Mouse (Mus musculus) stomach, embryonic 16.5 days (tissue): ENCODE measurements around the gene Mettl18. TPM values are rescaled to one million over a fixed set of nuclear protein-coding genes. Genes with fewer than 3 reads are reported as not detected.
A peak's percentile ranks its signal among the peaks of the same experiment; 100 is the strongest.

Source experiments
- ATAC-seq: fragments of 200-750 bp; cut with Nextera tagmentation; 2 replicates; pipeline ENCODE4 v1.8.0; 2017; ENCODE audit warnings: moderate number of reproducible peaks, moderate TSS enrichment; ENCODE audit not compliant: insufficient read depth, low FRiP score
- H3K27ac ChIP-seq: fragments of 300-500 bp; sonication (generic); 2 replicates; pipeline ENCODE4 v1.5.1; 2014; ENCODE audit warnings: low read length
- H3K27me3 ChIP-seq: fragments of 300-500 bp; sonication (generic); 2 replicates; pipeline ENCODE4 v1.6.1; 2014; ENCODE audit warnings: low read length, control low read depth, mixed read lengths; ENCODE audit not compliant: control insufficient read depth, insufficient read depth
- H3K36me3 ChIP-seq: fragments of 300-500 bp; sonication (generic); 2 replicates; pipeline ENCODE4 v1.6.1; 2014; ENCODE audit warnings: low read length; ENCODE audit not compliant: control insufficient read depth, insufficient read depth
- H3K4me1 ChIP-seq: fragments of 300-500 bp; sonication (generic); 2 replicates; pipeline ENCODE4 v1.6.1; 2014; ENCODE audit warnings: low read length, control low read depth, mixed read lengths; ENCODE audit not compliant: control insufficient read depth, insufficient read depth
- H3K4me2 ChIP-seq: fragments of 300-500 bp; sonication (generic); 2 replicates; pipeline ENCODE4 v1.6.1; 2014; ENCODE audit warnings: low read depth, low read length, mixed read lengths
- H3K4me3 ChIP-seq: fragments of 300-500 bp; sonication (generic); replicated peaks from 2 replicates; pipeline ENCODE4 v1.5.1; 2014; ENCODE audit warnings: mild to moderate bottlenecking, low read length
- H3K9ac ChIP-seq: fragments of 300-500 bp; sonication (generic); 2 replicates; pipeline ENCODE4 v1.6.1; 2014; ENCODE audit warnings: low read length
- H3K9me3 ChIP-seq: fragments of 300-500 bp; sonication (generic); replicated peaks from 2 replicates; pipeline ENCODE4 v1.6.1; 2016; ENCODE audit warnings: low read length, control low read depth; ENCODE audit not compliant: control insufficient read depth
- WGBS: fragments of 180-500 bp; shearing (Covaris S2); extraction: QIAGEN DNeasy Blood & Tissue Kit; methylation state at CpG from one replicate; pipeline ENCODE4 v1.1.7; 2014; 5-methylcytosine and 5-hydroxymethylcytosine counted together
- polyA plus RNA-seq: library from polyadenylated mRNA; unstranded; fragments of >200 nt; fragmentation: Nextera tagmentation; extraction: Ambion mirVana; gene quantifications from 2 replicates; pipeline ENCODE4 v1.2.1, GENCODE M21; 2015

Mettl18 gene
- 8.1 and 8.3 TPM in 2 replicates for polyA plus RNA-seq

- peak within 1 kb of the TSS; percentile 88 for H3K27ac ChIP-seq
- no peaks in the 10 kb centered on the region for H3K4me1 ChIP-seq
- H3K27me3 ChIP-seq = no peaks in the 10 kb centered on the region
- H3K9me3 ChIP-seq = no peaks in the 10 kb centered on the region
- H3K9ac ChIP-seq = peak within 1 kb of the TSS; percentile 90
- peaks cover 3% of the 10 kb centered on the region; the same call in 1 of the 2 replicates for H3K36me3 ChIP-seq
- H3K4me2 ChIP-seq = peak within 1 kb of the TSS; percentile 61
- peak; percentile 96 for ATAC-seq
- 3% methylated on average over 43 of the region's 43 CpGs for WGBS
- H3K4me3 ChIP-seq = peak within 1 kb of the TSS; percentile 72
Measured at GRCm38 (mm10) chr1:163994721-163995608, at the start of gene Mettl18, which contains the start of gene BC055324. Mettl18 (plus strand) TSS chr1:163994889. BC055324 (minus strand) TSS chr1:163994796.

- H3K9me3 ChIP-seq = no peaks in the 10 kb centered on the region
- H3K4me3 ChIP-seq = no peak overlapping the region
- H3K9ac ChIP-seq = no peak overlapping the region
- ATAC-seq = no peak
- WGBS = 91% methylated on average over 2 of the region's 2 CpGs
- H3K4me1 ChIP-seq = no peaks in the 10 kb centered on the region
- H3K27ac ChIP-seq = no peak overlapping the region
- no peaks in the 10 kb centered on the region for H3K27me3 ChIP-seq
- no peak overlapping the region for H3K4me2 ChIP-seq
- peaks cover 5% of the 10 kb centered on the region for H3K36me3 ChIP-seq
Measured at GRCm38 (mm10) chr1:163953396-163953795, 41.3 kb upstream of the Mettl18 start.

GRCm38 (mm10) chr1:163958036-163958435 lies 36.7 kb upstream of the Mettl18 start:
- no peak overlapping the region for H3K4me3 ChIP-seq
- no peaks in the 10 kb centered on the region for H3K27me3 ChIP-seq
- no peaks in the 10 kb centered on the region for H3K9me3 ChIP-seq
- H3K36me3 ChIP-seq = peaks cover 3% of the 10 kb centered on the region; the same call in 1 of the 2 replicates
- ATAC-seq = no peak
- WGBS = 88% methylated on average over 3 of the region's 3 CpGs
- no peak overlapping the region for H3K9ac ChIP-seq
- no peaks in the 10 kb centered on the region for H3K4me1 ChIP-seq
- no peak overlapping the region for H3K27ac ChIP-seq
- H3K4me2 ChIP-seq = no peak overlapping the region

- WGBS = 85% methylated on average over 10 of the region's 10 CpGs
- Histone ChIP-seq H3K4me3 (no peak overlapping the region), H3K9ac (no peak overlapping the region), H3K36me3 (0 out of 2 replicates have a peak, but pooled peaks cover 9% of the 10 kb centered on the region), H3K4me2 (no peak overlapping the region), H3K4me1 (no peaks in the 10 kb centered on the region), H3K9me3 (no peaks in the 10 kb centered on the region), H3K27me3 (no peaks in the 10 kb centered on the region), H3K27ac (no peak overlapping the region)
- no peak for ATAC-seq
Measured at GRCm38 (mm10) chr1:163964008-163964689, 30.5 kb upstream of the Mettl18 start.

GRCm38 (mm10) chr1:163974471-163974870 lies 20.2 kb upstream of the Mettl18 start:
- no peak for ATAC-seq
- 57% methylated on average over 1 of the region's 1 CpGs for WGBS
- Histone ChIP-seq H3K36me3 (no peaks in the 10 kb centered on the region), H3K9me3 (no peaks in the 10 kb centered on the region), H3K4me2 (no peak overlapping the region), H3K4me1 (no peaks in the 10 kb centered on the region), H3K27me3 (no peaks in the 10 kb centered on the region), H3K27ac (no peak overlapping the region), H3K4me3 (no peak overlapping the region), H3K9ac (no peak overlapping the region)

- H3K9ac ChIP-seq = no peak overlapping the region
- 0 out of 2 replicates have a peak, but pooled peaks cover 4% of the 10 kb centered on the region for H3K36me3 ChIP-seq
- 94% methylated on average over 2 of the region's 2 CpGs for WGBS
- H3K4me2 ChIP-seq = no peak overlapping the region
- no peak overlapping the region for H3K4me3 ChIP-seq
- H3K9me3 ChIP-seq = no peaks in the 10 kb centered on the region
- no peaks in the 10 kb centered on the region for H3K4me1 ChIP-seq
- H3K27ac ChIP-seq = no peak overlapping the region
- ATAC-seq = no peak
- no peaks in the 10 kb centered on the region for H3K27me3 ChIP-seq
Measured at GRCm38 (mm10) chr1:163975088-163975487, 19.6 kb upstream of the Mettl18 start.

GRCm38 (mm10) chr1:163976515-163976914 lies 18.2 kb upstream of the Mettl18 start:
- Histone ChIP-seq H3K9ac (no peak overlapping the region), H3K4me3 (no peak overlapping the region), H3K9me3 (no peaks in the 10 kb centered on the region), H3K36me3 (0 out of 2 replicates have a peak, but pooled peaks cover 4% of the 10 kb centered on the region), H3K27ac (no peak overlapping the region), H3K27me3 (no peaks in the 10 kb centered on the region), H3K4me2 (no peak overlapping the region), H3K4me1 (no peaks in the 10 kb centered on the region)
- WGBS = 84% methylated on average over 1 of the region's 1 CpGs
- no peak for ATAC-seq

GRCm38 (mm10) chr1:163992371-163992770 lies 2.3 kb upstream of the Mettl18 start:
- ATAC-seq = no peak
- WGBS = 76% methylated on average over 4 of the region's 4 CpGs
- H3K27ac ChIP-seq = no peak overlapping the region

More at GRCm38 (mm10) chr1:163992371-163992770, 2.3 kb upstream of the Mettl18 start:
- H3K4me3 ChIP-seq = no peak overlapping the region
- no peaks in the 10 kb centered on the region for H3K9me3 ChIP-seq
- peaks cover 3% of the 10 kb centered on the region; the same call in 1 of the 2 replicates for H3K36me3 ChIP-seq
- no peaks in the 10 kb centered on the region for H3K4me1 ChIP-seq
- H3K4me2 ChIP-seq = no peak overlapping the region
- H3K9ac ChIP-seq = 0 out of 2 replicates have a peak overlapping the region, but pooled peaks have one; percentile 0
- H3K27me3 ChIP-seq = no peaks in the 10 kb centered on the region
